Mouse (Mus musculus) gastrocnemius, adult 8-10 months (tissue): ENCODE measurements around the gene Tnfsf10. TPM values are rescaled to one million over a fixed set of nuclear protein-coding genes. Genes with fewer than 3 reads are reported as not detected.

Source experiments
- DNase-seq, 2 experiments: peaks; one replicate each; pipeline ENCODE4 v3.0.0; 2022; ENCODE audit warnings: low spot score in 2 of 2
- total RNA-seq, 4 experiments: library from RNA; stranded (reverse); gene quantifications; 2 replicates each; pipeline ENCODE4 v1.2.4; 2022

Tnfsf10 gene
- total RNA-seq, 4 experiments from 2014 or later: 5.5 to 7.8 (median 6.5) TPM

DNA sequence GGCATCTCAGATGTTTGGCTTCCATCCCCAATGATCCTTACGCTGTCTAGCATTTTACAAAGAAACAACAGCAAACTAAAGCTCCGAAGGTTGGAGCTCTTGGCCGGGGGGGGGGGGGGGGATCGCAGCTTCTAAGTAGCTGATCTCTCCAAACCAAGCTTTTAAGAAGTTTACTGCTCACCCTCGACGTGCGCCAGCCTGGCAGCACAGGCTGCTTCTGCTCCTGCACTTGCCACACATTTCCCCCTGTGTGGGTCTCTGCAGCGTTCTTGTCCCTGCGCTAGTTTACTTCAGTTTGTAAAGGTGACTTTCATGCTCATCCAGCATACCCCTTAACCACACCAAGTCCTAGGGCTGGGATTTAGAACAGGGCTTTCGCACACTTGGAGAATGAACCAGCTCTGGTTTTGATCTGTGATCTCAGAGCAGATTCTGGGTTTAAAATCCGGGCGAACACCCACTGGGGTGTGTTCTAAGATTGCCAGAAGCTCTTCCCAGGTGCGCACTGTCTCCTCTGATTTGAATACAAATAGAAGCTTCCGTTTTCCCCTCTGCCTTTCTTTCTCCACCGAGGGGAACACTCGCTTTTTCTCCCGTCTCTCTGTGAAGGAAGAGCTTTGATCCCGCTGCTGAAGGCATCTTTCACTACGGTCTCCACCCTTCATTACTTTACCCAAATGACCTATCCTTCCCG is 53.9 kb downstream of the Tnfsf10 start:
- no peak for DNase-seq

DNA sequence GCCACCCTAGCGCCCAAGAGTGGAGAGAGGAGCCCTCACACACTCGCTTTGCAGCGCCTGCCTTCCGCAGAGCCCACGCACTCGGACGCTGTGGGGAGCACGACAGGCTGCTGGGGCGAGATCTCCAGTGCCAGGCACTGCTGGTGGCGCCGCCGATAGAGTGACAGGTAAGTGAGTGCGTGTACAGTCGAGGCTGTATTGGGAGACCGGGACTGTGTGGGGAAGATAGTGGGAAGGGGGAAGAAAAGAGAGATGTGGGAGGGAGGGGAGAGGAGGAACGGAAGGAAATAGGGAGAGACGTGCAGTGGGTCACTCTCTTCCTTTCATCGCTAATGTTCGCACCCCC is 54.4 kb downstream of the Tnfsf10 start, which contains the start of gene Ghsr:
TSS of gene Ghsr (plus strand) at position 76 of the 346 bp plus-strand sequence.
- no peak for DNase-seq

DNA sequence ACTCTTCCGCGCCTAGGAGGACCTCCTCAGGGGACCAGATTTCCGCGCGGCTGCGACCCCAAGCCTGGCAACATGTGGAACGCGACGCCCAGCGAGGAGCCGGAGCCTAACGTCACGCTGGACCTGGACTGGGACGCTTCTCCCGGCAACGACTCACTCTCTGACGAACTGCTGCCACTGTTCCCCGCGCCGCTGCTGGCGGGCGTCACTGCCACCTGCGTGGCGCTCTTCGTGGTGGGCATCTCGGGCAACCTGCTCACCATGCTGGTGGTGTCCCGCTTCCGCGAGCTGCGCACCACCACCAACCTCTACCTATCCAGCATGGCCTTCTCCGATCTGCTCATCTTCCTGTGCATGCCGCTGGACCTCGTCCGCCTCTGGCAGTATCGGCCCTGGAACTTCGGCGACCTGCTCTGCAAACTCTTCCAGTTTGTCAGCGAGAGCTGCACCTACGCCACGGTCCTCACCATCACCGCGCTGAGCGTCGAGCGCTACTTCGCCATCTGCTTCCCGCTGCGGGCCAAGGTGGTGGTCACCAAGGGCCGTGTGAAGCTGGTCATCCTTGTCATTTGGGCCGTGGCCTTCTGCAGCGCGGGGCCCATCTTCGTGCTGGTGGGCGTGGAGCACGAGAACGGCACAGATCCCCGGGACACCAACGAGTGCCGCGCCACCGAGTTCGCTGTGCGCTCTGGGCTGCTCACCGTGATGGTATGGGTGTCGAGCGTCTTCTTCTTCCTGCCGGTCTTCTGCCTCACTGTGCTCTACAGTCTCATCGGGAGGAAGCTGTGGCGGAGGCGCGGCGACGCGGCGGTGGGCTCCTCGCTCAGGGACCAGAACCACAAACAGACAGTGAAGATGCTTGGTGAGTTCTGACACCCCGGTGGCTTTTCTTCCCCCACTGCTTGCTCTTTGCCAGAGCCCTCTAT is 55.2 kb downstream of the Tnfsf10 start:
- no peak for DNase-seq

DNA sequence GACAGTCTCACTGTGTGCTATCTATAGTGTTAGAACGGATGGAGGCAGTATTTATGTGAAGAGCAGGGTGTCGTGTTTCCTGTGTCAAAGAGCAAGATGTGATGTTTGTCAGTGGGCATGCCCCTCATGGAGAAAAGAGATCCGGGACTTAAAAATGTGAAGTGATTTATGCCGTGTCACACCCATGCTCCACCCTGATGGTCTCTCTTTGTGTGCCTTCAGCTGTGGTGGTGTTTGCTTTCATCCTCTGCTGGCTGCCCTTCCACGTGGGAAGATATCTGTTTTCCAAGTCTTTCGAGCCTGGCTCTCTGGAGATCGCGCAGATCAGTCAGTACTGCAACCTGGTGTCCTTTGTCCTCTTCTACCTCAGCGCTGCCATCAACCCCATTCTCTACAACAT is 57.6 kb downstream of the Tnfsf10 start:
- DNase-seq: no peak

DNA sequence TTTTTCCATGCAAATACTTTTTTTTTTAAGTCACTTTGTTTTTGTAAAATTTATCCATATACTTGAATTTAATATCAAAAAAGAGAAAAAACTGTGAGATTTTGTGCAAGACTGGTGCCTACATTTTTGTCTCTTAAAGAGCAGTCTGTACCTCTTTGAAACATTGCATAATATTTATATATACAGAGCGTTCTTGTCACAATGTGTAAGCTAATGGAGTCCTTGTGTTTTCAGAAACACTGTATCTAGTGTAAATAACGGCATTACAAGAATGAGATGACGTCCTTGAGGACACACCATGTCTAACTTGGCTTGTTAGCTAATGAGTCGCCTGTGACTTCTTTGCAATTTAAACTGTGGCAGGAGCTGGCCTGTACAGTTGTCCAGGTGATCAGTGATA is 61.1 kb downstream of the Tnfsf10 start:
- no peak for DNase-seq

DNA sequence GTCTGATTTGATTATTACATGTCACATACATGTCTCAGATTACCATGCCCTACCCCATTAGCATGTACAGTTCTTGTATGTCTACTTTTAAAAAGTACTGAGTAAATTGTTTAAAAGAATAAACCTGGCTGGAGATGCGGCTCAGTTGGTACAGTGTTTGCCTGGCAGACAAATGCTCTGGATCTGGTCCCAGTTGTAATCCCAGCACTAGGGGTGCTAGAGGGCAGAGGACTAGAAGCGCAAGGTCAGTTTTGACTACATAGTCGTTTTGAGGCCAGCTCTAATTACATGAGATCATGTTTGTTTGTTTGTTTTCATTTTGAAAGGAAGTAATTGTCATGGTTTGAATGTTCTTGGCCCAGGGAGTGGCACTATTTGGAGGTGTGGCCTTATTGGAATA is 68.0 kb downstream of the Tnfsf10 start:
- DNase-seq: no peak

DNA sequence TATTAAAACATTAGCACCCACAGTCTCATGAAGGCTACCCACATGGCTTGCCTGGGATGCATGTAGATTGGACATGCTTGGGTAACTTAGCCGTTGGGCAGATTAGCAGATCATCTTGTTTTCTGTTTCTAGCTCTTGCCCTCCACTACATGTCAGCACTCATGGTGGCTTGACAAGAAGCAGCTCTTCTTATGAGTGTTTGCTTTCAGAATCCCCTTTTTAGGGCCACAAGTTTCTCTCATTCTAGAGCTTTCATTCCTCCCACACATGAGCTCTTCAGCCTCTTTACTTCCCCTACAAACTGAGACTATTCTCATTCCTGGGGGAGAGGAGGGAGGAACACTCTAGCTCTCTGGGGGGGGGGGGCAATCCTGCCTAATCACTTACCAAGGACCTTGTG is 73.1 kb downstream of the Tnfsf10 start:
- no peak for DNase-seq

Other genes starting within 250 kb of the Tnfsf10 start
- under 1 TPM in 3 of 4 experiments, not detected in 1; 0.18 to 0.83 (median 0.22) TPM for gene Ect2, start 163.2 kb upstream of the Tnfsf10 start, total RNA-seq
- 10 to 100 TPM; 13.8 to 19.7 (median 17.4) TPM for gene Nceh1, start 134.1 kb upstream of the Tnfsf10 start, total RNA-seq
- gene Ghsr, start 54.3 kb downstream of the Tnfsf10 start, total RNA-seq: not detected